Mouse (Mus musculus): ENCODE data around the gene Hs1bp3.

Gene Hs1bp3

GRCm38 (mm10) chr12:8313270-8313771 lies at the start of gene Hs1bp3:
Gene Hs1bp3, plus strand, starts transcription at chr12:8313432.
- DNase-seq: peak; percentile 96 to 98

GRCm38 (mm10) chr12:8266311-8266710 lies 46.9 kb upstream of the Hs1bp3 start:
- no peak for DNase-seq

GRCm38 (mm10) chr12:8269627-8270026 lies 43.6 kb upstream of the Hs1bp3 start:
- DNase-seq: no peak

DNA sequence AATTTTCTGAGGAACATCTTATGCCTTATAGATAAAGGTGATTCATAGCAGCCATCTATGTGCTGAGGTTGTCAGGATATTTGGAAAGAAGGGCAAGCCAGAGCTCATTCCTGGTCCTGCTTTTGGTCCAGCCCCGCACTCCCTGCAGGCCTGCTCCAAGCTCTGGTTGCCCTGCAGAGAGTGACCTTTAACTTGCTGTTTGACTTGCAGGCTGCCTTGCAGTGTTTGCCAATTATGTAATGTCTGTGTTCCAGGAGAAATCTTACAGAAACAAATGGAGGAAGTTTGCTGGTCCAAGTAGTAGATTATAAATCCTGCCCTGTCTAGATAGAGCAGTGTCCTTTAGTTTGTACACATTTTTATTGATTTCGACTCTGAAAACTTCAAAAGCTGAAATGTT lies 41.8 kb upstream of the Hs1bp3 start:
- no peak for DNase-seq

- no peak for DNase-seq
Measured at GRCm38 (mm10) chr12:8273471-8274171, 39.6 kb upstream of the Hs1bp3 start.

DNA sequence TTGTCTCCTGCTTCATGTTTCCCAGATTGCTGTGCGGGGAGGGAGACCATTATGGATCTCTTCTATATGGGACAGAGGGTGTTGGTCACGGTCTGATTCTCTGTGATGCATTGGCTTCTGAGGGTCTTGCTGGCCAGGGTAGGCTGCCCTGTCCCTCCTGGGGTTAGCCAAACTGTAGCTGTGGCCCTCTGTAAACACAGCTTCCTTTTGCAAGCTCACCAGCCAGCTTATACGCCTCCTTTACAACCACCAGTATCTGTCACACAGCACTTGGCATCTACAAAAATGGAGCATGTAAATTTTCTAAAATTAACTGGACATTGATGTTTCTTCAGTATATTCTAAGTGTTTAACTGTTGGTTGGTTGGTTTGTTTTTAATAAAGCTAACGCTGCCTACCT lies 37.8 kb upstream of the Hs1bp3 start:
- no peak for DNase-seq

DNA sequence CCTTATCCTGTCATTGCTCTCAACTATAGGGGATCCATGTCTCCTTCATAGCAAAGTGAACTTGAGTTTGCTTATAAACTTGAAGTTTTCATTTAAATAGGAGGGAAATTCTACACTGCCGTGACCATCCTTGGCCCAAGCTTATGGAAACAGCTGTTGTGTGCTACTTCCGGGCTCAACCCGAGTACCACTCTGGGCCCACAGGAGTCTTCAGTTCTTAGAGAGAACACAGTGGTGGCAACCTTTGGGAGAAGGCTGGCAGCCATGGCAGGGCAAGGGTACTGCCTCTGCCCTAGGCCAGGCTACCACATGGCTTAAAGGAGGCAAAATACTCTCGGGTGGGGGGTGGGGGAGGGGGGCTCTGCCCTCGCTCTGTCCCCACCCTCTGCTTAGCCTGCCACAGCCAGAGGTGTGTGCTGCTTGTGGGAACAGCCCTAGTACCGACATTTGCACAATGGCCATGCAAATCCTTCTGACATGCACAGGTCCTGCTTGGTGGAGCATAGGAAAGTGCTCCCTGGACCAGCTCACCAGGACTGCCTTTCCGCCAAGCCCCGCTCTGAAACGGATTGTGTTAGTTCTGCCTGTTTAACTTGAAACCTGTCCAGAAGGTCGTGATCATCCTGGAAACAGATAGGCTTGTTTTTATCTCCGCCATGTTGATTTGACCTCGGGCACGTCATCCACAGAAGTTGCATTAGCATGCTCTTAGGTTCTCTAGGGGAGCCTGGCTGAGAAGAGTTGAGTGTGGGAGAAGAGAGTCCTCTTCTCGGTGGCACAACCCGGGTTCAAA lies 31.8 kb upstream of the Hs1bp3 start:
- DNase-seq: no peak

DNA sequence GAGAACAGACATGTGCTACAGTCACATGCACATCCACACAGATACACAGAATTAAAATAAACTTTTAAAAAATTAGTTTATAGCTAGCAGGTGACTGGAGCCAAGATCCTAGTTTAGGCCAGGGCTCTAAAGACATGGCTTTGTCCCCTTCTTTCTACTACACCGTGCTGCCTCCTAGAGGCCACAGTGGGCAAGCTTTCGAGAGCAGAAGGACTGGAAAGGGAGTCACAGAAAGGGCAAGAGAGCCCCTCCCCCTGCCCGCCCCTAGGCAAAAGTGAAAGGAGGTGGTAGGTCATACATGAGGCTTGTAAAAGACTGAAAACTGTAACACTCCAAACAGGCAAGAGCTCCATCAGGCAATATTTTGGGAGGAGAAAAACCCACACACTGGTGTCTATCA lies 25.3 kb upstream of the Hs1bp3 start:
- DNase-seq: peak in 1 of 2 experiments; percentile 19

DNA sequence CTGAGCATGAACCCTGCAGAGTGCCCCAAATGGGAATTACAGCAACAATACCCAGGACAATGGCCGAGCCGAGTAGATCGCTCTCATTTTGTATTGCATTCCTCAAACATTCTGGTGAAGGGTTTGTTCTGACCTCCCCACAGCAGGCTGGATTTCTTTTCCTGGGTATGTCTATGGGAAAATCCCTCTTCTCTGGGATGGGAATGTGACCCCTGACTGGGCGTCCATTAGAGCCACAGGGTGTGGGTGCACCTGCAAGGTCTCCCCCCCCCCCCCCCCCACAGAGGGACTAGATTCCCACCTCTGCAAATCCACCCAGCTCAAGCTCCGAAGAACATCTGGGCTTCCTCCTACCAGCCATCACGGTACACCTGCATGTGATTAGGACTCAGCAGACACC lies 24.1 kb upstream of the Hs1bp3 start:
- DNase-seq: no peak

DNA sequence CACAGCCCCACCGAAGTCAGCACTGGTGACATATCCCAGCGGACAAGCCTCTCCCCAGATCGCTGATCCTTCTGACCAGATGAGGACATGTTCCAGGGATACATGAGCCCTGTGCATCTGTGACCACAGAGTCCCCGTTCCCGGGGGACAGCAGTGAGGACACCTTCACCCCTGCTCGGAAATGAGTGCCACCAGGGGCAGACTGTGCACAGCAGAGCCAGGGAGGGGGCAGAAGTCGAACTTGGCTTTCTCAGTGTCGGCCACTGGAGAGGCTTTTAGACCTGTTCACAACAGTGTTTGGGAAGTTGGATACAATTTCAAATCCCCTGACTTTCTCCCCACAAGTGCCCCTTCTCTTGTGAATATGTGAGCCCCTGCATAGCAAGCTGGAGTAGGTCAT lies 23.7 kb upstream of the Hs1bp3 start:
- DNase-seq: peak in 1 of 2 experiments; percentile 3

DNA sequence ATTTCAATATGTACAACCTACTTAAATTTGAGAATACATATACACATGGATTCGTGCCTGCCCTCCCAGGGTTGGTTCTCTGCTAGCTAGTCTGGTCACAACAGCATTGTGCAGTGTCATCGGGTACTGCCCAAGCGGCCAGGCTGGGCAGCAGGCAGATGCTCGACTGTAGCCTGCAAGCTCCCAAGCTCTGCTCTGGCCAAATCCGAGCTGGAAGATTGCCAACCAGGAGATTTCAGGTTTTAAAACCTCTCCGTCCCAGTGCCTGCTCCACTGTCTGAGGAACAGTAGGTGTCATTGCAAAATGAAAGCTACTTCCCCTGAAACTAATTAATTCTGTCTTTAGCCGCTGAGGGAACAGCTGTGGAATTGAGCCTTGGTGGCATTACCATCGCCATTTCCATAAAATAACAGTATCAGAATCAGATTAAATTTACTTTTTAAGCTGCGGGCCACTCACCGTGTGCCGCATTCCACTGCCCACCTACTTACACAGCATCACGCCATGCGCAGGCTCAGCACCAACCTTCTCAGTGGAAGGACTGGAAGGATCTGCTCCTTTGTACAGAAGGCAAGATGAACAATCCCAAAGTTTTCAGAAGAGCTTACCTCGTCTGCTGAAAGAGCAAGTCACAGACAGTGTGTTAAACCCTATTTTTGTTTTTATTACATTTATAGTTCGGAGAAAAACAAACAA lies 21.9 kb upstream of the Hs1bp3 start:
- DNase-seq: peak; percentile 89

- no peak for DNase-seq
Measured at GRCm38 (mm10) chr12:8295307-8295913, 17.8 kb upstream of the Hs1bp3 start.

- DNase-seq: no peak
Measured at GRCm38 (mm10) chr12:8296154-8296553, 17.1 kb upstream of the Hs1bp3 start.

DNA sequence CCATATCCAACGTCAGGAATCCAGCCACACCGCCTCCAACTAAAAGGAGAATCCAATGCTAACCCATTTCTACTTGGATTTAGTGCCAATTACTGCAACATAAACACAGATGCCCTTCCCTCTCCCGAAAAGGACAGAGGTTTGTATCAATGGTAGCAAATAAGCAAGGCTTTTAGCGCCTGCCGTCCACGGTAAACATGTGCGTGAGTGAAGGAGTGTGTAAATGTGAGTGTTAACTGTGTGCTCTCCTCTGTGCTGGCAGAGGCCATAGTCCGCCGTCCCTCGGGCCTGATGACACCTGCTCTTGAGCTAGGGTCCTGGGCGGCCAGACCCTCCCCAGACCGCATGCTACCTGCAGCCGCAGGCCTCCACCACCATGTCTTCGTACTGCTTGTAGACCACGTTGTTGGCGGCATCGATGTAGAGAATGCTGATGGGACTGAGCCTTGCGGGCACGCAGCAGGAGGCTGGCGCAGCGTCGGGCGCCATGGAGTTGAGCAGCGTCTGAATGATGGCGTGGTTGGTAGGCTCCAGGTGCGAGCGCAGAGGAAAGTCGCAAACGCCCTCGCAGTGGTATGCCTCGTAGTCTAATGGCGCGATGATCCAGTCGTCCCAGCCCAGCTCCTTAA lies 15.5 kb upstream of the Hs1bp3 start:
- peak in 1 of 2 experiments; percentile 4 for DNase-seq

DNA sequence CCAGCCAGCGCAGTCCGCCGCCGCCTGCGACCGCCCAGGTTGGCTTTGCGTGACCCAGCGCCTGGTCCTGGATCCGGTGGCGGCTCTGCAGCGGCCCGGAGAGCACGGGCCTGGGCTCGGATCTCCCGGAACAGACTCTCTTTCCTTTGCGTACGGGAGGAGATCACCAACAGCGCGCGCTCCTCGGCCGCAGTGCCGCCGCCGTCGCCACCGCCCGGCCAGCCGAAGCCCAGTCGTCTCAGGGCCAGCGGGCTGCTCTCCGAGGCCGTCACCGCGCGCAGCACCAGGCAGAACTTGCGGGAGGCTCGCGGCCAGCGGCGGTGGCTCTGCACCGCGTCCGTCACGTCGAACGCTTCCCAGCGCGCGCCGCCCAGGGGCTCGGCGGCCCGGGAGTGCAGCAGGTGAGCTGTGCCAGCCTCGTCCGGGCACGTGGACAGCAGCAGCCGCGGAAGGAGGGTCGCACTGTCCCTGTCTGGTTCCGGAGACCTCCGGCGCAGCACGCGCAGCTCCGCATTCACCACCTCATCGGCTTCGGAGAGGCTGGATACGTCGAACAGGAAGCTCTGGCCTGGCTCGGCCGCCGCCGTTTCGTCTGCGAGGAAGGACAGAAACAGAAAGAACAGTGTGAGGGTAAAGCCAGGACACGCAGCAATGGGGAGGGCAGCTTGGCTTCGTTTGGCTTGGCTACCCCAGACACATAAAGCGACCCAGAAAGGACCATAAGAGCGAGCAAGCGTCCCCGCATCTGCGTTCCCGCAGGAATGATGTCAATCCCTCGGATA lies 14.7 kb upstream of the Hs1bp3 start:
- DNase-seq: peak in 1 of 2 experiments; percentile 45

- peak; percentile 40 to 51 for DNase-seq
Measured at GRCm38 (mm10) chr12:8299143-8300110, 13.8 kb upstream of the Hs1bp3 start.

DNA sequence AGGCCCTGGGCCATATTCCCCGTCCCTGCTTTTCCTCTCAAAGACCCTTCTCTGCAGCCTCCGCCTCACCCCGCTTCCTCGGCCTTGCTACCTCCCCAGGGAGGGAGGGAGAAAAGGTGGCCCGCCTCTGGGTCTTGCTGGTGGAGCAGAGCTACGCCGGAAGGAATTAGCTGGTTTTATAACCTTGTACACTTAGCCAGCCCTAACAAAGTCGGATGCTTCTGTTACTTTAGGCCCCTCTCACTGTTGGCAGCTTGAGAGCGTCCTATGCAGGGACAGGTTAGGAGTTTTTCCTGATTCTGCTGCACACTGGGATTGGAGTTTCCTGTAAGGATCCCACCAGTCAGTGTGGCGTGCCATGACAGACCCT lies 13.1 kb upstream of the Hs1bp3 start:
- no peak for DNase-seq

DNA sequence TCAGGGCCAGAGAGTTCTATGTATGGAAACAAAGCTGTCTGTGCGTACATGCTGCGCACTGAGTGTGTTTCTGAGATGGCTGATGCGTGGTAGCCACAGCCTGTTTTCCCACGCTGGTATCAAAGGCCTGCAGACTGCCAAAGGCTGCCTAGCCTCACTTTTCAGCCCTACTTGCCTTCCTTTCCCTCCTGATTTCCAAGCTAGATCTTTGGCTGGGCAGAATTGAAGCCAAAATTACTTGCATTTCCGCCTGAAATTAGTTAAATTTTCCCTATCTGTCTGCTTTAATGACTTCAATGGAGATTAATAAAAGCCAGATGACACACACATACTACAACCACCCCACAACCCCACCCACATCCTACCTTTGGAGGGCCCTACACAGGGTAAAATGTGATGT lies 12.7 kb upstream of the Hs1bp3 start:
- DNase-seq: peak in 1 of 2 experiments; percentile 7

GRCm38 (mm10) chr12:8301011-8301814 lies 12.0 kb upstream of the Hs1bp3 start:
- peak in 1 of 2 experiments; percentile 36 for DNase-seq
